Mouse (Mus musculus) CH12.LX (cell line): ENCODE measurements around the gene Pik3r1. TPM values are rescaled to one million over a fixed set of nuclear protein-coding genes. Genes with fewer than 3 reads are reported as not detected.

Experiments
- DNase-seq: peaks from one replicate; pipeline ENCODE4 v3.0.0-alpha.2; 2013; ENCODE audit errors: extremely low read depth
- H3K27ac ChIP-seq: 2 replicates; pipeline ENCODE4 v1.5.1; 2012; ENCODE audit warnings: low read depth, mild to moderate bottlenecking, control low read depth, moderate library complexity; ENCODE audit not compliant: insufficient read depth
- H3K27me3 ChIP-seq: replicated peaks from 2 replicates; pipeline ENCODE3; 2012; ENCODE audit warnings: inconsistent platforms
- H3K36me3 ChIP-seq, 2 experiments: replicated peaks in 1 of 2; 2 replicates each; pipeline versions ENCODE3 to v1.6.1; 2012; ENCODE audit warnings: inconsistent platforms in 1 of 2, low read length in 1 of 2, mild to moderate bottlenecking in 1 of 2, mixed read lengths in 1 of 2, moderate library complexity in 1 of 2; ENCODE audit not compliant: control insufficient read depth in 1 of 2, insufficient read depth in 1 of 2
- H3K4me1 ChIP-seq, 2 experiments: 2 replicates each; pipeline ENCODE4 v1.6.1; 2012; ENCODE audit warnings: inconsistent platforms in 1 of 2, moderate library complexity in 1 of 2; ENCODE audit not compliant: insufficient read depth in 2 of 2, control insufficient read depth in 1 of 2
- H3K4me2 ChIP-seq: 2 replicates; pipeline ENCODE4 v1.6.1; 2012; ENCODE audit warnings: low read depth, mild to moderate bottlenecking, control low read depth; ENCODE audit not compliant: poor library complexity, insufficient read depth, severe bottlenecking
- H3K4me3 ChIP-seq, 3 experiments: fragments of 150-350 bp in 1 of 3; sonication (generic) in 1 of 3; replicated peaks in 1 of 3; 2 replicates each; pipeline versions ENCODE3 to v1.5.1; 2011 to 2012; ENCODE audit warnings: low read depth in 2 of 3, low read length in 2 of 3, mild to moderate bottlenecking in 2 of 3, moderate library complexity in 2 of 3, control low read depth in 1 of 3, improper control_type of control experiment in 1 of 3, inconsistent platforms in 1 of 3, mixed read lengths in 1 of 3; ENCODE audit not compliant: poor library complexity in 1 of 3
- H3K79me2 ChIP-seq: replicated peaks from 2 replicates; pipeline ENCODE4 v1.6.1; 2012; ENCODE audit warnings: mild to moderate bottlenecking, moderate library complexity; ENCODE audit not compliant: control insufficient read depth, poor library complexity, insufficient read depth, severe bottlenecking; ENCODE audit errors: extremely low read depth
- H3K9ac ChIP-seq: 2 replicates; pipeline ENCODE4 v1.6.1; 2012; ENCODE audit warnings: low read depth, mild to moderate bottlenecking, control low read depth, moderate library complexity; ENCODE audit not compliant: insufficient read depth
- H3K9me3 ChIP-seq: replicated peaks from 2 replicates; pipeline ENCODE3; 2012; ENCODE audit warnings: low read length, inconsistent platforms, mixed read lengths
- CHD1 ChIP-seq: IDR thresholded peaks from 2 replicates; pipeline ENCODE4 v1.6.1; 2012; ENCODE audit warnings: low read depth, low read length, improper control_type of control experiment, inconsistent platforms
- CHD2 ChIP-seq: IDR thresholded peaks from 2 replicates; pipeline ENCODE4 v1.6.1; 2011; ENCODE audit warnings: low read length, improper control_type of control experiment
- HCFC1 ChIP-seq: IDR thresholded peaks from 2 replicates; pipeline ENCODE4 v1.6.1; 2012; ENCODE audit warnings: low read depth, mild to moderate bottlenecking, inconsistent platforms, low read length, improper control_type of control experiment
- JUND ChIP-seq: conservative IDR thresholded peaks from 2 replicates; pipeline ENCODE4 v1.6.1; 2011; ENCODE audit warnings: low read depth, low read length, improper control_type of control experiment
- KAT2A ChIP-seq: IDR thresholded peaks from 2 replicates; pipeline ENCODE4 v1.6.1; 2012; ENCODE audit warnings: low read length, improper control_type of control experiment, inconsistent platforms; ENCODE audit not compliant: insufficient replicate concordance
- MAFK ChIP-seq: IDR thresholded peaks from 2 replicates; pipeline ENCODE4 v1.6.1; 2011; ENCODE audit warnings: low read length, improper control_type of control experiment; ENCODE audit not compliant: insufficient replicate concordance
- MEF2A ChIP-seq: IDR thresholded peaks from 2 replicates; pipeline ENCODE4 v1.6.1; 2014; ENCODE audit warnings: low read depth, mild to moderate bottlenecking, inconsistent platforms, low read length, improper control_type of control experiment, borderline replicate concordance
- MXI1 ChIP-seq: IDR thresholded peaks from 2 replicates; pipeline ENCODE4 v1.6.1; 2011; ENCODE audit warnings: mild to moderate bottlenecking, low read depth, low read length, improper control_type of control experiment
- NRF1 ChIP-seq: IDR thresholded peaks from 2 replicates; pipeline ENCODE4 v1.6.1; 2014; ENCODE audit warnings: low read depth, mild to moderate bottlenecking, inconsistent platforms, low read length, improper control_type of control experiment, moderate library complexity
- POLR2A ChIP-seq: IDR thresholded peaks from 2 replicates; pipeline ENCODE4 v1.6.1; 2011; ENCODE audit warnings: low read depth, mild to moderate bottlenecking, improper control_type of control experiment, low read length
- TCF12 ChIP-seq: IDR thresholded peaks from 2 replicates; pipeline ENCODE4 v1.6.1; 2014; ENCODE audit warnings: low read depth, mild to moderate bottlenecking, inconsistent platforms, low read length, improper control_type of control experiment
- ZC3H11A ChIP-seq: IDR thresholded peaks from 2 replicates; pipeline ENCODE4 v1.6.1; 2012; ENCODE audit warnings: low read depth, mild to moderate bottlenecking, inconsistent platforms, low read length, improper control_type of control experiment
- dilution Hi-C: fragments of 300-500 bp; cut with MboI; formaldehyde crosslinking; loops from 2 replicates; pipeline ENCODE4 v1.14.3; 2020; ENCODE audit warnings: low sequenced_read_pairs; ENCODE audit not compliant: extremely low pct_unique_long_range_greater_than_20kb, extremely low pct_ligation_motif_present
- in situ Hi-C: fragments of 300-500 bp; cut with MboI; formaldehyde crosslinking; loops from 3 replicates; pipeline ENCODE4 v1.14.3; 2019; ENCODE audit warnings: low sequenced_read_pairs, low pct_ligation_motif_present, low pct_unique_long_range_greater_than_20kb, mixed read lengths
- polyA plus RNA-seq: library from polyadenylated mRNA; unstranded; fragments of >175 nt; gene quantifications from 2 replicates; pipeline ENCODE4 v1.2.1, GENCODE M21; 2012; ENCODE audit warnings: low read depth; ENCODE audit not compliant: insufficient read length
- total RNA-seq, 2 experiments: library from RNA; depleted of rRNA; stranded (reverse); fragments of 300-350 nt in 1 of 2; fragments of >200 nt in 1 of 2; gene quantifications; 2 replicates each; pipeline ENCODE4 v1.2.3; 2012 to 2014

Pik3r1 gene
- total and polyA plus RNA-seq, 3 experiments, result 17.5 to 21.0 (median 19.3) TPM

- no peaks in the 10 kb centered on the region for H3K27me3 ChIP-seq
- peaks cover 0 to 6% of the 10 kb centered on the region in 2 experiments; a peak in 1 of 4 replicates for H3K4me1 ChIP-seq
- no peak overlapping the region for H3K9ac ChIP-seq
- dilution Hi-C loops, result no loop called here
- in situ Hi-C loops, result loop anchor here (25.0 kb wide), 1 partner anchor 891 kb away; no protein-coding TSS in a partner anchor
- no peak for DNase-seq
- H3K4me2 ChIP-seq, result no peak overlapping the region
- TF ChIP-seq JUND, result no peak
- H3K27ac ChIP-seq, result no peak overlapping the region
- peaks cover 2% of the 10 kb centered on the region; the same call in 1 of the 2 replicates for H3K79me2 ChIP-seq
- no peaks in the 10 kb centered on the region for H3K9me3 ChIP-seq
- H3K4me3 ChIP-seq, result no peak overlapping the region
- H3K36me3 ChIP-seq, result peaks cover 0 to 30% of the 10 kb centered on the region in 2 experiments
Measured at GRCm38 (mm10) chr13:101746012-101746595, 21.9 kb downstream of the Pik3r1 start.

DNA sequence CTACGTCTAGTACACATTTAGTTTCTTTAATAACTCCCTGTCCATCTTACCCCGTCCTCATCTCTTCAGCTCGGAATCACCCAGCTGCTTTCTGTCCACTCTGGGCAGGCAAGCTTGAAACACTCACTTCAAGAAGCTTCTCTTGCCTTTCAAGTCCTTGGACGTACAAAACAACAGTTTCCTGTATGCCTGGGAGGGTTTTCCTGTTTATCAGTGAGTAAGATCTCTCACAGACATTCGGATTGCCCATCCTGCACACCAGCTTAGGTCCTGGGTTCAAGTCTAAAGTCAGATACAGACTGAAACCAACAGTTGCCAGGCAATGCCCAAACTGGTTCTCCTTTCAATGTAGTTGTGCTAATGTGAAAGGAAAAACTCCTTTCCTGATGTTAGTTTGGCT, 23.1 kb downstream of the Pik3r1 start:
- Histone ChIP-seq H3K4me3 (no peak overlapping the region), H3K27me3 (no peaks in the 10 kb centered on the region), H3K79me2 (peaks cover 2% of the 10 kb centered on the region; the same call in 1 of the 2 replicates), H3K27ac (no peak overlapping the region), H3K9me3 (no peaks in the 10 kb centered on the region), H3K36me3 (peaks cover 0 to 39% of the 10 kb centered on the region in 2 experiments), H3K4me2 (no peak overlapping the region), H3K4me1 (peaks cover 0 to 4% of the 10 kb centered on the region in 2 experiments; a peak in 1 of 4 replicates), H3K9ac (no peak overlapping the region)
- no peak for DNase-seq
- no peak for TF ChIP-seq NRF1
- TF ChIP-seq KAT2A, result no peak
- TF ChIP-seq JUND, result no peak
- no peak for TF ChIP-seq POLR2A
- no peak for TF ChIP-seq MXI1
- TF ChIP-seq CHD2, result no peak
- TF ChIP-seq ZC3H11A, result no peak
- no peak for TF ChIP-seq CHD1
- TF ChIP-seq MEF2A, result no peak
- dilution Hi-C loops, result no loop called here
- in situ Hi-C loops, result loop anchor here (25.0 kb wide), 1 partner anchor 892 kb away; no protein-coding TSS in a partner anchor

DNA sequence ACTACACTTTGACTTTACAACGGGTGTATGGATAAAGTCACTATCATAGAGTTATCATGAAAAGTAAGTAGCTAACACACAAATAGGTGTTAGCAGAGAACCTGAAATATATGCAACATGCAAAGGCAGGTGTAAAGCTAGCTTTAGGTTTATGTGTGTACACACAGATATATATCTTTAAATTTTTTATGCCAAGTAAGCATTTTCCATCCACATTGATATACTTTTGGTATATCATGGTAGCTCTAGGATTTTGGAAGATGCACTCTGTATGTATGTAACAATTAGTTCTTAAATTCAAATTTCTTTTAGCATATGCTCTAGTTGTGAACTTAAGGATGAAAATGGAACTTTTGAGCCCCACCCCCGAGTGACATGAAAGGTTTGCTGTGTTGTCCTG, 24.0 kb downstream of the Pik3r1 start:
- no peak for DNase-seq
- Histone ChIP-seq H3K27me3 (no peaks in the 10 kb centered on the region), H3K27ac (no peak overlapping the region), H3K9ac (no peak overlapping the region), H3K79me2 (no peaks in the 10 kb centered on the region; the same call in 1 of the 2 replicates), H3K36me3 (peaks cover 0 to 38% of the 10 kb centered on the region in 2 experiments), H3K4me2 (no peak overlapping the region), H3K9me3 (no peaks in the 10 kb centered on the region), H3K4me1 (peaks cover 0 to 5% of the 10 kb centered on the region in 2 experiments; a peak in 1 of 4 replicates), H3K4me3 (no peak overlapping the region)
- TF ChIP-seq MAFK (peak; percentile 80), TCF12 (no peak), HCFC1 (no peak)
- in situ Hi-C loops, result loop anchor here (25.0 kb wide), 1 partner anchor 893 kb away; no protein-coding TSS in a partner anchor
- dilution Hi-C loops, result no loop called here
